Mouse (Mus musculus) adrenal gland, adult 2 months (tissue): ENCODE data around the gene Got1. TPM values are rescaled to one million over a fixed set of nuclear protein-coding genes. Genes with fewer than 3 reads are reported as not detected.

Source experiments
- polyA plus RNA-seq: library from polyadenylated mRNA; depleted of rRNA; stranded (reverse); fragments of >200 nt; gene quantifications from 2 replicates; pipeline ENCODE4 v1.2.3, GENCODE M21; 2012; rRNA removed
- total RNA-seq, 2 experiments: library from RNA; stranded (reverse); gene quantifications; 2 replicates each; pipeline ENCODE4 v1.2.3; 2021

Got1 gene
- total and polyA plus RNA-seq, 3 experiments = 96.7 to 283 (median 153) TPM

Other genes with a start within 250 kb of the Got1 start
- gene Hpse2, start 136.2 kb downstream of the Got1 start, total RNA-seq = not detected
- gene Hpse2, start 136.2 kb downstream of the Got1 start, polyA plus RNA-seq = not detected in 2 replicates
- gene Cnnm1, start 84.2 kb downstream of the Got1 start, total RNA-seq = under 1 TPM; 0.29 to 0.48 TPM
- gene Cnnm1, start 84.2 kb downstream of the Got1 start, polyA plus RNA-seq = 0.09 and 0.16 TPM in 2 replicates
- not detected for gene Nkx2-3, start 87.7 kb upstream of the Got1 start, total RNA-seq
- gene Nkx2-3, start 87.7 kb upstream of the Got1 start, polyA plus RNA-seq = not detected in 2 replicates
- gene Slc25a28, start 150.3 kb upstream of the Got1 start, total RNA-seq = 10 to 100 TPM; 62.3 to 73.1 TPM
- gene Slc25a28, start 150.3 kb upstream of the Got1 start, polyA plus RNA-seq = 93.6 and 111 TPM in 2 replicates
- gene Entpd7, start 165.1 kb upstream of the Got1 start, total RNA-seq = 10 to 100 TPM; 16.3 to 20.0 TPM
- 3.6 and 4.0 TPM in 2 replicates for gene Entpd7, start 165.1 kb upstream of the Got1 start, polyA plus RNA-seq
- gene Cutc, start 228.4 kb upstream of the Got1 start, total RNA-seq = 10 to 100 TPM in 1 of 2 experiments, 1 to 10 TPM in 1; 8.3 to 12.3 TPM
- gene Cutc, start 228.4 kb upstream of the Got1 start, polyA plus RNA-seq = 1.6 and 2.6 TPM in 2 replicates
- 10 to 100 TPM; 36.4 to 59.4 TPM for gene Cox15, start 228.4 kb upstream of the Got1 start, total RNA-seq
- 21.3 and 25.3 TPM in 2 replicates for gene Cox15, start 228.4 kb upstream of the Got1 start, polyA plus RNA-seq